Mouse (Mus musculus) embryonic fibroblast, embryonic 13.5 days (primary cell): ENCODE data around the gene B3gat2.

ENCODE experiments used
- CTCF ChIP-seq: IDR thresholded peaks from 2 replicates; pipeline ENCODE4 v1.5.1; 2011; ENCODE audit warnings: mild to moderate bottlenecking, control low read depth, low read length, moderate library complexity, borderline replicate concordance; ENCODE audit not compliant: insufficient read depth
- POLR2A ChIP-seq: IDR thresholded peaks from 2 replicates; pipeline ENCODE4 v1.6.1; 2011; ENCODE audit warnings: low read depth, mild to moderate bottlenecking, control low read depth, low read length, moderate library complexity

DNA sequence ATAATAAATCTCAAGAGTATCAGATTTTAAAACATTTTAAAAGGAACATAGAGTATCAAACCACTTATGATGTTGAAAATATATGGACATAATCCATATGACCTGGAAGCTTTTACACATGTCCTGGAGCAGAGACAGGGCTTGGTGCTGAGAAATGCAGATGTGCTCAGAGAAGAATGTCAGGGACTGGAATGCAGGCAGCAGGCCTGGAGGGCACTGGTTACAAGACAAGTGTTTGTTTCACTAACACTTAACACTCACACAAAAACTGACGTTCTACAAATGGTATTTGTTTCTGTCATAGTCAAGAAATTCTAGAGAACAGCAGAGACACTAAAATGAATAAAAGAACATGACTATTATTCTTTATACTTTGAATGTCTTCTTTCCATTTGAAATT lies 130.5 kb downstream of the B3gat2 start:
- no peak for TF ChIP-seq POLR2A
- no peak for TF ChIP-seq CTCF
